Mouse (Mus musculus) gastrocnemius, postnatal 14 days (tissue): ENCODE results near the gene Tm4sf20. TPM values are rescaled to one million over a fixed set of nuclear protein-coding genes. Genes with fewer than 3 reads are reported as not detected.

Experiments
- DNase-seq: peaks from one replicate; pipeline ENCODE4 v3.0.0; 2021; ENCODE audit warnings: mixed read lengths
- intact Hi-C: fragments of 180-260 bp; cut with DNase I; formaldehyde crosslinking; loops from one replicate; pipeline ENCODE4 v1.15.1; 2025; ENCODE audit warnings: low total_unique reads
- total RNA-seq, 2 experiments: library from RNA; stranded (reverse); gene quantifications; 2 replicates each; pipeline ENCODE4 v1.2.3; 2021

Gene Tm4sf20
- total RNA-seq, 2 experiments from 2014 or later: not detected

DNA sequence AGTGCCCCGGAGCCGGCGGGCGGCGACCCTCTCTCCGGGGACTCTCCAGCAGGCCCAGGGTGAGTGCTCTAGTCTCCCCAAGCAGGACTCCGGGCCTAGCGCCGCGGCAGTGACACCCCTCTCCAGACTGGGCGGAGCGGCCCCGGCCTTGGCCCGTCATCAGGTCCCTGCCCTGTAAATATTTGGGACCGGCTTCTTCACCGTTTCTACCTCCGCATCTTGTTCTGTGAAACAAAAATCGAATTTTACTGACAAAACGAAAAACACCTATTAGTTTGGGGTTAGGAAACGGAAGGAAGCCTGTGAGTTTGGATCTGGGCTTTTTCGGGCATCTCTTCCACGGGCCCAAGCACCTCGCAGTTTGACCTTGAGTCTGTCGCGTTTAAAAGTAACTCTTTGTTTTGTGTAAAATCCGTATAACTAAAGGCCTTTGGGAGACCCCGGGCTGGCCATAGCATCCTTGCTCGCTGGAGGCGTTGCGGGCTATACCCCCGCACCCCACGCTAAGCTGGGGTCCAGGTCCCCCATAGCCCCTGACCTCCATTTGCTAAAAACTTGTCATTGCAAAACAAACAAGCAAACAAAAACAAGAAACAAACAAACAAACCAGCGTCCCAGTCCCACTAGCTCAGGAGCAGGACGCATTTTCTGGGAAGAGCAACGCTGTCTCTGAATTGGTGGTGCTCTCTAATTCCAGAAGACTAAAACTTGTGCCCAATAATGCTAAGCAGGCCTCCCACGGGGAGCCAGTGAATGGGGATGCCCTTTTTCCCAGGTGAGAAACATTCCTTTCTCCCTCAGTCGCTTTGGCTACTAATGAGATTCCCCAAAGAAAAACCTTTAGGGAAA is 43.0 kb downstream of the Tm4sf20 start:
- peak; percentile 85 for DNase-seq

DNA sequence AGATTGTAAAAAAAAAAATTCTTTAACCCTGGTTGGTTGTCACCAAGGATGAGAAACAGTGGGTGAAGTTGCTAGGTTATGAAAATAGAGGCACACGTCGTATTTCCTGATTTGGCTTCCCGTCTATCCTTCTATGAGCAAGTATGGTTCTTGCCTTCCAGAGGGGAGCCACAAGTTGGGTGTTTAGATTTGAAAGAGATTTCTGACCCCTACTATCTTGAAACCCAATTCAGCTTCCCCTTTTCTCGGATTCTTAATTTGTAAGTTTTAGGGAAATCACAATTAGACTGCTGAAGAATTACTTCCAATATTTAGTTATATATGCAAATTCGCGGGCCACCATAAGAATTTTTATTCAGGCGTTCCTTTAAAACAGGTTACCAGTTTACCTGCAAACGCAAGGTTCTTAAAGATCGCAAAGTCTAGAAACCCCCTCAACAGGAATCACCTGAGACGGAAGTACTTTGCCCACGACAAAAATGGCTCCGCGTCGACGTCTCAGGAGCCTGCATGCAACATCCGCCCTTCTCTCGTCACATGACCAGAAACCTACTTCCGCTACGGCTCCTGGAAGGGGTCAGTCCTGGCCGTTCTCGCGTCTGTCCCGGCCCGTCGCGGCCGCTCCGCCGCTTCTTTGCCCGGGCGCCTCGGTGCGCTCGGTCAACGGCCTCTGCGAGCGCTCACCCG is 43.8 kb downstream of the Tm4sf20 start, which contains the start of gene Mff:
Gene Mff (plus strand): TSS at position 552 of the 687 bp plus-strand sequence.
- intact Hi-C loops: no loop called here
- peak; percentile 90 for DNase-seq

More for the DNA sequence above, 43.0 kb downstream of the Tm4sf20 start:
- intact Hi-C loops: no loop called here

DNA sequence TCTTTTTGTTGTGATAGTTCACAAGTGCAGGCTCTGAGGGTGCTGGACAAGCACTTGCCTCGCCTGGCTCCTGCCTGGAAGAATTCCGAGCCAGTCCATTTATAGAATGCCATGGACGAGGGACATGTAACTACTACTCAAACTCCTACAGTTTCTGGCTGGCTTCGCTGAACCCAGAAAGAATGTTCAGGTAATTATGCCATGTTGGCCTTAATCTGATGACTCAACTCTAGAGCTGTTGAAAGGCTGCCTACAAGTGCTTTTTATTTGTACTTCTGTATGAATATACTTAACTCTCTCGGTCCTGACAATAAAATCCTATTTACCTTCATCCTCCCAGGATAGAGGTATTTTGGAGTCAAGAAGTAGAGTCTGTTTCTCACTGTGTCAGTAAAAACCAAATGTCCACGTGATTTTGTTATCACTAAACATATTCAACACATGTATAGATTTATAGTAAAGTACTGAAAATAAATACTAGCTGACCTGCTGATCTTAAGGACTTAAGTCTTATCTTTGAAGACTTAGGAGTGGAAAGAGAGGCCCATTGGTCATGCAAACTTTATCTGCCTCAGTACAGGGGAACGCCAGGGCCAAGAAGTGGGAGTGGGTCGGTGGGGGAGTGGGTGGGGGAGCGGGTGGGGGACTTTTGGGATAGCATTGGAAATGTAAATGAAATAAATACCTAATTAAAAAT is 50.3 kb downstream of the Tm4sf20 start:
- intact Hi-C loops: no loop called here
- DNase-seq: no peak

Other genes starting within 250 kb of the Tm4sf20 start
- gene Col4a4, start 181.6 kb downstream of the Tm4sf20 start, total RNA-seq: 1 to 10 TPM; 2.1 to 2.6 TPM
- gene Col4a3, start 181.5 kb downstream of the Tm4sf20 start, total RNA-seq: 1 to 10 TPM; 1.4 to 1.9 TPM
- gene Mff, start 43.6 kb downstream of the Tm4sf20 start, total RNA-seq: 100 to 1,000 TPM; 116 to 131 TPM
- gene Gm47791, start 2.8 kb upstream of the Tm4sf20 start, total RNA-seq: not detected
- gene Agfg1, start 71.0 kb upstream of the Tm4sf20 start, total RNA-seq: 10 to 100 TPM; 21.5 to 25.3 TPM
- not detected for gene A030005L19Rik, start 144.9 kb upstream of the Tm4sf20 start, total RNA-seq
- gene A030014E15Rik, start 156.5 kb upstream of the Tm4sf20 start, total RNA-seq: not detected
- gene Gm6217, start 162.9 kb upstream of the Tm4sf20 start, total RNA-seq: not detected
- gene A030003K21Rik, start 174.9 kb upstream of the Tm4sf20 start, total RNA-seq: not detected
- gene Gm7544, start 187.6 kb upstream of the Tm4sf20 start, total RNA-seq: not detected
- gene Gm47955, start 191.8 kb upstream of the Tm4sf20 start, total RNA-seq: not detected
- not detected for gene Gm47959, start 232.1 kb upstream of the Tm4sf20 start, total RNA-seq